Comparison of ENCODE assay signal across 7 mouse cellular contexts in genomic region chr3:123116903-123117302, GRCm38 (mm10).
A peak's percentile ranks its signal among the peaks of the same experiment; 100 is the strongest.
DNase-seq lines count a peak whose midpoint lies in the region; ATAC-seq and TF ChIP-seq lines count a peak whose summit lies in the region.

No protein-coding gene starts in this region.

- 0 out of 2 replicates have a peak overlapping the region, but pooled peaks have one; percentile 6 for H3K4me2 ChIP-seq in midbrain, embryonic 16.5 days (ENCODE audit: low read length)
- H3K4me2 ChIP-seq in midbrain, embryonic 14.5 days (ENCODE audit: low read length): no peak overlapping the region
- peak overlapping the region; percentile 49 for H3K4me2 ChIP-seq in embryonic facial prominence, embryonic 13.5 days
- H3K4me2 ChIP-seq in intestine, embryonic 16.5 days (ENCODE audit: low read depth, low read length): peak overlapping the region; percentile 35; the same call in 1 of the 2 replicates

- no peak for TF ChIP-seq CTCF in small intestine, adult 2 months (IDR thresholded peaks at IDR 0.05; ENCODE audit: extremely low read depth, insufficient read length, insufficient replicate concordance, low read depth, low read length)

- H3K9me3 ChIP-seq in midbrain, embryonic 16.5 days (replicated peaks; ENCODE audit: control insufficient read depth, low read length, poor library complexity, severe bottlenecking): no peaks in the 10 kb centered on the region
- no peaks in the 10 kb centered on the region for H3K9me3 ChIP-seq in midbrain, embryonic 14.5 days (ENCODE audit: control insufficient read depth, low read length)
- H3K9me3 ChIP-seq in embryonic facial prominence, embryonic 13.5 days: no peaks in the 10 kb centered on the region
- H3K9me3 ChIP-seq in intestine, embryonic 16.5 days (ENCODE audit: control insufficient read depth, low read length): no peaks in the 10 kb centered on the region

- no peak for TF ChIP-seq POLR2A in small intestine, adult 2 months (IDR thresholded peaks at IDR 0.05; ENCODE audit: low read depth, low read length)

- 55% methylated on average over 16 of the region's 16 CpGs for WGBS in midbrain, embryonic 16.5 days
- 59% methylated on average over 16 of the region's 16 CpGs for WGBS in midbrain, embryonic 14.5 days
- WGBS in embryonic facial prominence, embryonic 13.5 days: 30% methylated on average over 16 of the region's 16 CpGs
- WGBS in intestine, embryonic 16.5 days: 35% methylated on average over 16 of the region's 16 CpGs
- 50% methylated on average over 16 of the region's 16 CpGs for WGBS in small intestine, adult 2 months

- H3K36me3 ChIP-seq in midbrain, embryonic 16.5 days (ENCODE audit: control insufficient read depth, insufficient read depth, low read length): no peaks in the 10 kb centered on the region
- H3K36me3 ChIP-seq in midbrain, embryonic 14.5 days (ENCODE audit: control insufficient read depth, insufficient read depth, low read length): no peaks in the 10 kb centered on the region
- H3K36me3 ChIP-seq in embryonic facial prominence, embryonic 13.5 days: peaks cover 19% of the 10 kb centered on the region
- 0 out of 2 replicates have a peak, but pooled peaks cover 4% of the 10 kb centered on the region for H3K36me3 ChIP-seq in intestine, embryonic 16.5 days (ENCODE audit: control insufficient read depth, insufficient read depth, low read length)
- no peaks in the 10 kb centered on the region for H3K36me3 ChIP-seq in small intestine, adult 2 months (ENCODE audit: control insufficient read depth, insufficient read depth, low read length)

- no peak overlapping the region for H3K4me3 ChIP-seq in midbrain, embryonic 16.5 days (ENCODE audit: low read depth, low read length)
- no peak overlapping the region for H3K4me3 ChIP-seq in midbrain, embryonic 14.5 days (replicated peaks; ENCODE audit: low read depth, low read length)
- H3K4me3 ChIP-seq in embryonic facial prominence, embryonic 13.5 days: 0 out of 2 replicates have a peak overlapping the region, but pooled peaks have one; percentile 11
- H3K4me3 ChIP-seq in intestine, embryonic 16.5 days (ENCODE audit: low read length): peak overlapping the region; percentile 2; the same call in 1 of the 2 replicates
- H3K4me3 ChIP-seq in small intestine, adult 2 months (ENCODE audit: low read depth, low read length): peak overlapping the region; percentile 44

- H3K9ac ChIP-seq in midbrain, embryonic 16.5 days (ENCODE audit: low read depth, low read length): no peak overlapping the region
- H3K9ac ChIP-seq in midbrain, embryonic 14.5 days (replicated peaks; ENCODE audit: low read length): no peak overlapping the region
- no peak overlapping the region for H3K9ac ChIP-seq in embryonic facial prominence, embryonic 13.5 days
- H3K9ac ChIP-seq in intestine, embryonic 16.5 days (ENCODE audit: low read depth, low read length): peak overlapping the region; percentile 25; the same call in 1 of the 2 replicates

- H3K27me3 ChIP-seq in midbrain, embryonic 16.5 days (ENCODE audit: control insufficient read depth, insufficient read depth, low read depth, low read length): no peaks in the 10 kb centered on the region
- H3K27me3 ChIP-seq in midbrain, embryonic 14.5 days (ENCODE audit: control insufficient read depth, insufficient read depth, low read length): no peaks in the 10 kb centered on the region
- no peaks in the 10 kb centered on the region; the same call in 1 of the 2 replicates for H3K27me3 ChIP-seq in embryonic facial prominence, embryonic 13.5 days
- H3K27me3 ChIP-seq in intestine, embryonic 16.5 days (replicated peaks; ENCODE audit: control insufficient read depth, insufficient read depth, low read length): no peaks in the 10 kb centered on the region
- H3K27me3 ChIP-seq in small intestine, adult 2 months (ENCODE audit: control insufficient read depth, insufficient read depth, low read length): no peaks in the 10 kb centered on the region

- DNase-seq in midbrain, embryonic 14.5 days: no peak
- no peak for DNase-seq in adrenal gland, adult 18-20 months (ENCODE audit: low spot score in 2 of 2)
- no peak for DNase-seq in right cerebral cortex, adult 2 months (ENCODE audit: low spot score in 2 of 2)

- H3K27ac ChIP-seq in midbrain, embryonic 16.5 days (ENCODE audit: low read length): no peak overlapping the region
- no peak overlapping the region for H3K27ac ChIP-seq in midbrain, embryonic 14.5 days (replicated peaks; ENCODE audit: low read depth, low read length)
- no peak overlapping the region for H3K27ac ChIP-seq in embryonic facial prominence, embryonic 13.5 days
- peak overlapping the region; percentile 38; the same call in 1 of the 2 replicates for H3K27ac ChIP-seq in intestine, embryonic 16.5 days (ENCODE audit: low read length)
- H3K27ac ChIP-seq in small intestine, adult 2 months (ENCODE audit: insufficient read depth, low read depth, low read length): peak overlapping the region; percentile 70

- peaks cover 3% of the 10 kb centered on the region; the same call in 1 of the 2 replicates for H3K4me1 ChIP-seq in midbrain, embryonic 16.5 days (ENCODE audit: control insufficient read depth, insufficient read depth, low read length)
- peaks cover 5% of the 10 kb centered on the region; the same call in 1 of the 2 replicates for H3K4me1 ChIP-seq in midbrain, embryonic 14.5 days (ENCODE audit: control insufficient read depth, insufficient read depth, low read length)
- H3K4me1 ChIP-seq in embryonic facial prominence, embryonic 13.5 days: peaks cover 11% of the 10 kb centered on the region
- H3K4me1 ChIP-seq in intestine, embryonic 16.5 days (ENCODE audit: control insufficient read depth, insufficient read depth, low read length): peaks cover 11% of the 10 kb centered on the region; the same call in 1 of the 2 replicates
- peaks cover 4% of the 10 kb centered on the region for H3K4me1 ChIP-seq in small intestine, adult 2 months (ENCODE audit: control insufficient read depth, insufficient read depth, insufficient read length, low read length)

- no peak for ATAC-seq in midbrain, embryonic 16.5 days
- no peak for ATAC-seq in midbrain, embryonic 14.5 days (ENCODE audit: low FRiP score, low TSS enrichment)
- ATAC-seq in embryonic facial prominence, embryonic 13.5 days (ENCODE audit: insufficient number of reproducible peaks, insufficient read depth, low FRiP score, low TSS enrichment, low read depth): no peak
- peak; percentile 52 for ATAC-seq in intestine, embryonic 16.5 days

Comparison
In these comparisons a context has a peak if more than half of its experiments do, and no peak if none do; other contexts are left out.
1. H3K27ac ChIP-seq: peak in intestine, embryonic 16.5 days (single experiment) and small intestine, adult 2 months (single experiment); none in midbrain, embryonic 16.5 days (single experiment), midbrain, embryonic 14.5 days (single experiment) and embryonic facial prominence, embryonic 13.5 days (single experiment).
2. H3K4me3 ChIP-seq: peak in embryonic facial prominence, embryonic 13.5 days (single experiment), intestine, embryonic 16.5 days (single experiment) and small intestine, adult 2 months (single experiment); none in midbrain, embryonic 16.5 days (single experiment) and midbrain, embryonic 14.5 days (single experiment).